17 mouse cellular contexts compared by ENCODE assay signal in genomic region chr9:64571091-64571490, GRCm38 (mm10).
"Had no signal": no experiment of that assay in that cellular context is flagged by ENCODE, and none has a peak within 500 bp of the region (broad histone marks: within the 10 kb centered on the region; RNA-seq: fewer than 3 reads in every experiment).

No protein-coding gene starts in this region.

- H3K36me3 ChIP-seq: limb, embryonic 10.5 days; neural tube, embryonic 13.5 days; stomach, embryonic 15.5 days had no signal

- H3K4me3 ChIP-seq: layer of hippocampus, adult 2 months; limb, embryonic 10.5 days; megakaryocyte, embryonic 14.5 days; neural tube, embryonic 13.5 days; stomach, embryonic 15.5 days had no signal

- H3K4me2 ChIP-seq: lung, embryonic 14.5 days; midbrain, embryonic 11.5 days; neural tube, embryonic 13.5 days; stomach, embryonic 15.5 days had no signal

- DNase-seq: kidney, adult 11 months; kidney, adult 9 months; kidney, postnatal 36 days; lung, embryonic 14.5 days; lung, postnatal 10 days; right cerebral cortex, postnatal 14 days; thymus, adult 2 months; thymus, postnatal 25 days had no signal

- H3K27me3 ChIP-seq: neural tube, embryonic 13.5 days; stomach, embryonic 15.5 days had no signal

- H3K9me3 ChIP-seq: limb, embryonic 10.5 days; neural tube, embryonic 13.5 days; stomach, embryonic 15.5 days had no signal

- H3K27ac ChIP-seq: kidney, postnatal 0 days; layer of hippocampus, adult 2 months; macrophage; neural tube, embryonic 13.5 days; stomach, embryonic 15.5 days had no signal

- ATAC-seq: midbrain, embryonic 16.5 days had no signal

- H3K9ac ChIP-seq: lung, embryonic 14.5 days; neural tube, embryonic 13.5 days; stomach, embryonic 15.5 days had no signal
